Mouse (Mus musculus) MEL (cell line): Measurements from ENCODE around the gene Sept6.

Experiments
- BHLHE40 ChIP-seq: IDR thresholded peaks from 2 replicates; pipeline ENCODE4 v1.6.1; 2012; ENCODE audit warnings: low read depth, mild to moderate bottlenecking, inconsistent platforms, low read length, improper control_type of control experiment, borderline replicate concordance
- CHD1 ChIP-seq: IDR thresholded peaks from 2 replicates; pipeline ENCODE4 v1.6.1; 2012; ENCODE audit warnings: low read depth, mild to moderate bottlenecking, inconsistent platforms, low read length, improper control_type of control experiment
- CHD2 ChIP-seq: IDR thresholded peaks from 2 replicates; pipeline ENCODE4 v1.6.1; 2011; ENCODE audit warnings: low read length, improper control_type of control experiment
- CTCF ChIP-seq, 3 experiments: IDR thresholded peaks in 2 of 3; conservative IDR thresholded peaks in 1 of 3; 2 replicates each; pipeline ENCODE4 v1.5.1; 2011 to 2012; ENCODE audit warnings: low read length in 3 of 3, low read depth in 2 of 3, mild to moderate bottlenecking in 2 of 3, improper control_type of control experiment in 1 of 3, inconsistent platforms in 1 of 3, mixed read lengths in 1 of 3, moderate library complexity in 1 of 3; ENCODE audit not compliant: control insufficient read depth in 1 of 3, insufficient read depth in 1 of 3, poor library complexity in 1 of 3, severe bottlenecking in 1 of 3
- E2F4 ChIP-seq: IDR thresholded peaks from 2 replicates; pipeline ENCODE4 v1.6.1; 2011; ENCODE audit warnings: low read depth, low read length, improper control_type of control experiment, borderline replicate concordance
- EP300 ChIP-seq, 2 experiments: IDR thresholded peaks; 2 replicates each; pipeline ENCODE4 v1.6.1; 2011; ENCODE audit warnings: improper control_type of control experiment in 2 of 2, low read length in 2 of 2, low read depth in 1 of 2, mild to moderate bottlenecking in 1 of 2
- GABPA ChIP-seq: IDR thresholded peaks from 2 replicates; pipeline ENCODE4 v1.6.1; 2012; ENCODE audit warnings: low read depth, mild to moderate bottlenecking, inconsistent platforms, low read length, improper control_type of control experiment, moderate library complexity
- JUND ChIP-seq: IDR thresholded peaks from 2 replicates; pipeline ENCODE4 v1.6.1; 2011; ENCODE audit warnings: low read depth, mild to moderate bottlenecking, improper control_type of control experiment, low read length
- MAFK ChIP-seq: IDR thresholded peaks from 2 replicates; pipeline ENCODE4 v1.6.1; 2011; ENCODE audit warnings: low read depth, mild to moderate bottlenecking, low read length, improper control_type of control experiment, borderline replicate concordance
- MAX ChIP-seq: IDR thresholded peaks from 2 replicates; pipeline ENCODE4 v1.6.1; 2011; ENCODE audit warnings: low read length, improper control_type of control experiment
- TCF12 ChIP-seq: IDR thresholded peaks from 2 replicates; pipeline ENCODE4 v1.6.1; 2014; ENCODE audit warnings: low read depth, mild to moderate bottlenecking, inconsistent platforms, low read length, improper control_type of control experiment, moderate library complexity
- ZC3H11A ChIP-seq: IDR thresholded peaks from 2 replicates; pipeline ENCODE4 v1.6.1; 2012; ENCODE audit warnings: low read depth, mild to moderate bottlenecking, inconsistent platforms, low read length, improper control_type of control experiment

DNA sequence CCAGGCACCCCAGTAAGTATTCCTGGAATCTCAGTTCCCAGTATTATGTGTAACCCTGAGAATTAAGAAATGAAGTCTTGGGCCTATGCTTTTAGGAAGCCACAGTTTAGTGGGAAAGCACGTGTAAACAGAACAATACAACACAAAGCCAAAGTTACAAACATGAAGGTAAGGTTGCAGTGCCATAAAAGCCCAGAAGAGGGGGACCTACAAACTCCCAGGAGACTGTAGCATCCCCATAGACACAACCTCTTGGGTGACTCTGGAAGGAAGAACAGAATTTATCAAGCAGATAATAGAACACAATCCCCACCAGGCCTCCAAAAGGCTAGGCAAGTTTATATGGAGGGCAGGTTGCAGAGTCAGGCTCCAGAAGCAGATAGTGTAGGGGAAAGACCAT, 61.0 kb downstream of the Sept6 start:
- TF ChIP-seq CHD1 (no peak), CTCF (IDR thresholded peaks at IDR 0.05 in 2 of 3, conservative IDR thresholded peaks at IDR 0.05 in 1 of 3; ENCODE audit: control insufficient read depth in 1 of 3, insufficient read depth in 1 of 3, low read depth in 2 of 3, low read length in 3 of 3, poor library complexity in 1 of 3, severe bottlenecking in 1 of 3) (peak; percentile 23 to 54 (median 28); a peak in 5 of 6 replicates), MAX (no peak), JUND (no peak), CHD2 (no peak), BHLHE40 (no peak), E2F4 (no peak), EP300 (IDR thresholded peaks at IDR 0.05; ENCODE audit: low read depth in 1 of 2, low read length in 2 of 2) (no peak), GABPA (no peak), MAFK (no peak), TCF12 (no peak), ZC3H11A (peak; percentile 14; the same call in 1 of the 2 replicates)
